28 mouse cellular contexts compared by ENCODE assay signal in the genomic region with DNA sequence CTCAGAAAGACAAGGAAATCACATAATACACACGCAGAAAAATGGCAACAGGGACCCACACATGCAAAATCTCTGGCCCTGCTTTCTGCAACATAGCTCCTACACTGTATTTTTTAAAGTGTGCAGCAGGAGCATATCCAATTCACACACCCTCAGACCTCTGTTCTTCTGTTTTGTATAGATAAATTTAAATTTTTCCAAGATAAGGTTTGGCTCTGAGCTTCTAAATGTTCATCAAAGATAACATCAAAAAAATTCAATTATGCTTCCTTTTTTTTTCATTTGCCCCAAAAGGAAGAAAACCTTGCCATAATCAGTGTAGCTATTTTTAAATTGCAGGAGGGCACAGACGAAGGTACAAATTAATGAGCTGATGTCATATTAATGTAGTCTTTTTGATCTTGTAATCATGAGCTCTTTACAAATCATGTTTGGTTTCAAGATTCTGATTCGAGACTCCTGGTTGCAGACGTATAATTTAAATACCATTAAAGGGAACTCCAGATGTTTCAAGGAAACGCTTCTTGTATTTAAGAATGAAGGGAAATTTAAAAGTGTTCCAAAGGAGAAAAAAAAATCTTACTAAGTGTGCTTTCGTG.
DNase-seq lines count a peak whose midpoint lies in the region; ATAC-seq and TF ChIP-seq lines count a peak whose summit lies in the region.
"Had no signal": no experiment of that assay in that cellular context is flagged by ENCODE, and none has a peak within 500 bp of the region (broad histone marks: within the 10 kb centered on the region; RNA-seq: fewer than 3 reads in every experiment).

No protein-coding gene starts in this region.

- no peaks in the 10 kb centered on the region for H3K36me3 ChIP-seq in forebrain, embryonic 14.5 days (ENCODE audit: control insufficient read depth, insufficient read depth, low read length)
- no peaks in the 10 kb centered on the region for H3K36me3 ChIP-seq in forebrain, embryonic 16.5 days (ENCODE audit: control insufficient read depth, insufficient read depth)
- no peaks in the 10 kb centered on the region for H3K36me3 ChIP-seq in lung, embryonic 15.5 days
- no peaks in the 10 kb centered on the region for H3K36me3 ChIP-seq in G1E (replicated peaks)
- H3K36me3 ChIP-seq in stomach, postnatal 0 days (ENCODE audit: control insufficient read depth, insufficient read depth, low read length): no peaks in the 10 kb centered on the region
- H3K36me3 ChIP-seq: embryonic facial prominence, embryonic 13.5 days; forebrain, embryonic 12.5 days; heart, embryonic 10.5 days; heart, embryonic 13.5 days had no signal

- H3K27ac ChIP-seq in forebrain, embryonic 14.5 days (ENCODE audit: low read depth, low read length): no peak overlapping the region
- H3K27ac ChIP-seq in forebrain, embryonic 16.5 days (ENCODE audit: low read length): no peak overlapping the region
- H3K27ac ChIP-seq in lung, embryonic 15.5 days: no peak overlapping the region
- H3K27ac ChIP-seq in stomach, postnatal 0 days (replicated peaks): no peak overlapping the region
- H3K27ac ChIP-seq: embryonic facial prominence, embryonic 13.5 days; forebrain, embryonic 12.5 days; heart, adult 2 months; heart, embryonic 10.5 days; heart, embryonic 13.5 days; hindbrain, embryonic 14.5 days; hindbrain, postnatal 0 days had no signal

- TF ChIP-seq CTCF in G1E (IDR thresholded peaks at IDR 0.05; ENCODE audit: low read depth, low read length): no peak
- TF ChIP-seq CTCF in brain, embryonic 14.5 days (IDR thresholded peaks at IDR 0.05; ENCODE audit: borderline replicate concordance, extremely low read depth, insufficient read depth, insufficient read length): no peak
- no peak for TF ChIP-seq CTCF in stomach, postnatal 0 days (IDR thresholded peaks at IDR 0.05; ENCODE audit: low read depth)

- WGBS in forebrain, embryonic 14.5 days: 53% methylated on average over 6 of the region's 6 CpGs
- WGBS in forebrain, embryonic 16.5 days: 39% methylated on average over 6 of the region's 6 CpGs
- WGBS in lung, embryonic 15.5 days: 24% methylated on average over 6 of the region's 6 CpGs
- WGBS in stomach, postnatal 0 days: 63% methylated on average over 6 of the region's 6 CpGs

- no peak overlapping the region for H3K4me2 ChIP-seq in forebrain, embryonic 14.5 days (ENCODE audit: low read length)
- no peak overlapping the region for H3K4me2 ChIP-seq in forebrain, embryonic 16.5 days (ENCODE audit: low read length)
- H3K4me2 ChIP-seq in lung, embryonic 15.5 days: no peak overlapping the region
- no peak overlapping the region for H3K4me2 ChIP-seq in stomach, postnatal 0 days (replicated peaks; ENCODE audit: low read depth)
- H3K4me2 ChIP-seq: embryonic facial prominence, embryonic 13.5 days; forebrain, embryonic 12.5 days; heart, embryonic 13.5 days; hindbrain, embryonic 14.5 days had no signal

- H3K27me3 ChIP-seq in forebrain, embryonic 14.5 days (replicated peaks; ENCODE audit: control insufficient read depth, insufficient read depth, low read length): no peaks in the 10 kb centered on the region
- no peaks in the 10 kb centered on the region for H3K27me3 ChIP-seq in forebrain, embryonic 16.5 days (replicated peaks; ENCODE audit: control insufficient read depth, insufficient read depth, low read length)
- H3K27me3 ChIP-seq in lung, embryonic 15.5 days: no peaks in the 10 kb centered on the region
- H3K27me3 ChIP-seq in G1E (ENCODE audit: insufficient read depth, low read length): no peaks in the 10 kb centered on the region
- no peaks in the 10 kb centered on the region for H3K27me3 ChIP-seq in stomach, postnatal 0 days (ENCODE audit: control insufficient read depth, insufficient read depth, low read length)
- H3K27me3 ChIP-seq: CH12.LX; embryonic facial prominence, embryonic 13.5 days; forebrain, embryonic 12.5 days; heart, embryonic 13.5 days had no signal

- no peak overlapping the region for H3K4me3 ChIP-seq in forebrain, embryonic 14.5 days (ENCODE audit: low read depth, low read length)
- H3K4me3 ChIP-seq in forebrain, embryonic 16.5 days (replicated peaks; ENCODE audit: low read length): no peak overlapping the region
- no peak overlapping the region for H3K4me3 ChIP-seq in lung, embryonic 15.5 days
- no peak overlapping the region for H3K4me3 ChIP-seq in G1E (ENCODE audit: low read depth, low read length)
- H3K4me3 ChIP-seq in stomach, postnatal 0 days (ENCODE audit: low read depth, low read length): no peak overlapping the region
- H3K4me3 ChIP-seq: embryonic facial prominence, embryonic 13.5 days; erythroblast, embryonic 14.5 days; forebrain, embryonic 12.5 days; heart, adult 2 months; heart, embryonic 10.5 days; heart, embryonic 13.5 days had no signal

- ATAC-seq in forebrain, embryonic 14.5 days: no peak
- ATAC-seq in forebrain, embryonic 16.5 days: no peak
- peak; percentile 62; the same call in 1 of the 2 replicates for ATAC-seq in lung, embryonic 15.5 days (ENCODE audit: borderline replicate concordance, extremely low read depth, low FRiP score, low TSS enrichment)
- peak; percentile 89 for ATAC-seq in G1E (ENCODE audit: extremely low read depth, insufficient number of reproducible peaks, low FRiP score, poor library complexity, severe bottlenecking)
- ATAC-seq in stomach, postnatal 0 days (ENCODE audit: low FRiP score, low TSS enrichment): no peak
- ATAC-seq: activated CD4-positive, CD25-positive, alpha-beta regulatory T cell, adult 4 months; hindbrain, postnatal 0 days; inflammation-experienced regulatory T-cells, adult 6 months had no signal

- H3K9me3 ChIP-seq in forebrain, embryonic 14.5 days (replicated peaks; ENCODE audit: control insufficient read depth, low read length): no peaks in the 10 kb centered on the region
- no peaks in the 10 kb centered on the region for H3K9me3 ChIP-seq in forebrain, embryonic 16.5 days (ENCODE audit: control insufficient read depth, low read length)
- H3K9me3 ChIP-seq in lung, embryonic 15.5 days: no peaks in the 10 kb centered on the region
- H3K9me3 ChIP-seq in G1E (replicated peaks): no peaks in the 10 kb centered on the region
- no peaks in the 10 kb centered on the region for H3K9me3 ChIP-seq in stomach, postnatal 0 days (ENCODE audit: control insufficient read depth, low read length)
- H3K9me3 ChIP-seq: embryonic facial prominence, embryonic 13.5 days; forebrain, embryonic 12.5 days; heart, embryonic 10.5 days; heart, embryonic 13.5 days had no signal

- DNase-seq in forebrain, embryonic 14.5 days (ENCODE audit: low spot score): peak; percentile 33
- no peak for DNase-seq in lung, postnatal 14 days
- no peak for DNase-seq in G1E (ENCODE audit: low spot score)
- DNase-seq in brain, embryonic 14.5 days (ENCODE audit: low read depth): peak; percentile 53
- DNase-seq in stomach, postnatal 0 days (ENCODE audit: low spot score): no peak
- DNase-seq: adrenal gland, adult 8-10 months; adrenal gland, postnatal 25 days; B cell, adult 2 months; cerebellum, adult 18-20 months; cerebellum, adult 9-10 months; cerebellum, postnatal 14 days; gastrocnemius, postnatal 10 days; gastrocnemius, postnatal 36 days; heart, adult 2 months; heart, postnatal 14 days; heart, postnatal 4 days had no signal

- TF ChIP-seq POLR2A in brain, embryonic 14.5 days (IDR thresholded peaks at IDR 0.05; ENCODE audit: borderline replicate concordance, extremely low read depth, insufficient read depth, insufficient read length, poor library complexity, severe bottlenecking): no peak

- H3K9ac ChIP-seq in forebrain, embryonic 14.5 days (ENCODE audit: low read length): no peak overlapping the region
- no peak overlapping the region for H3K9ac ChIP-seq in forebrain, embryonic 16.5 days (replicated peaks; ENCODE audit: low read depth, low read length)
- no peak overlapping the region for H3K9ac ChIP-seq in lung, embryonic 15.5 days
- no peak overlapping the region for H3K9ac ChIP-seq in stomach, postnatal 0 days (ENCODE audit: low read length)
- H3K9ac ChIP-seq: embryonic facial prominence, embryonic 13.5 days; forebrain, embryonic 12.5 days; heart, embryonic 13.5 days; hindbrain, embryonic 14.5 days had no signal

- H3K4me1 ChIP-seq in forebrain, embryonic 14.5 days (ENCODE audit: control insufficient read depth, insufficient read depth, low read length): no peaks in the 10 kb centered on the region
- no peaks in the 10 kb centered on the region for H3K4me1 ChIP-seq in forebrain, embryonic 16.5 days (replicated peaks; ENCODE audit: control insufficient read depth, insufficient read depth, low read length)
- H3K4me1 ChIP-seq in lung, embryonic 15.5 days: no peaks in the 10 kb centered on the region
- H3K4me1 ChIP-seq in G1E (ENCODE audit: insufficient read depth, low read depth, low read length): peaks cover 17% of the 10 kb centered on the region
- H3K4me1 ChIP-seq in stomach, postnatal 0 days (replicated peaks; ENCODE audit: control insufficient read depth, insufficient read depth): no peaks in the 10 kb centered on the region
- H3K4me1 ChIP-seq: forebrain, embryonic 12.5 days; heart, embryonic 10.5 days; heart, embryonic 13.5 days had no signal

- TF ChIP-seq EP300 in stomach, postnatal 0 days (optimal IDR thresholded peaks at IDR 0.05): no peak

Comparison
In these comparisons a context has a peak if more than half of its experiments do, and no peak if none do; other contexts are left out.
1. ATAC-seq: peak in lung, embryonic 15.5 days (single experiment) and G1E (single experiment); none in forebrain, embryonic 14.5 days (single experiment), forebrain, embryonic 16.5 days (single experiment) and stomach, postnatal 0 days (single experiment).
2. DNase-seq: peak in forebrain, embryonic 14.5 days (single experiment) and brain, embryonic 14.5 days (single experiment); none in lung, postnatal 14 days (single experiment), G1E (single experiment) and stomach, postnatal 0 days (single experiment).